Mouse (Mus musculus) stomach, postnatal 0 days (tissue): ENCODE results near the gene Ugt3a2.

Experiments
- CTCF ChIP-seq: IDR thresholded peaks from 2 replicates; pipeline ENCODE4 v1.5.1; 2016; ENCODE audit warnings: antibody characterized with exemption, low read depth, mild to moderate bottlenecking, moderate library complexity
- EP300 ChIP-seq: optimal IDR thresholded peaks from 2 replicates; pipeline ENCODE3; 2016; ENCODE audit warnings: antibody characterized with exemption

DNA sequence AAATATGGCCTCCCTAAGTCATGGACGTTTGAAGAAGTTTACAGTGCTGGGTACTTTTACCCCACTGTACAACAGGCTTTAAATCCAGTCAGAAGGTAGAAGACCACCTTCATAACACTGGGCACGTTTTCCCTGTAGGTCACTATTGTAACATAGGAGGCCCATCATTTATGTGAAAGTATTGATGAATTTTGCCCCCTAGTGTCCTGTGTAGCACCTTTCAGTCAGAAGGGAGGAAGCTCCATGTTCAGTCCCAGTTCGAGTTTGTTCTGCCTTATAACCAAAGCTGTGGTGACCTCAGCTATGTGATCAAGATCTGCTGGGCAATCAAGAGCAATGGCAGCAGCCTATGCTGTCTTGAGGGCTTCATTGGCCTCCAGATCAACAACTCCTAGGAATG, 13.4 kb downstream of the Ugt3a2 start:
- TF ChIP-seq CTCF, result 0 out of 2 replicates have a peak, but pooled peaks have one; percentile 11
- no peak for TF ChIP-seq EP300
